Mouse (Mus musculus) hindbrain, embryonic 15.5 days (tissue): ENCODE results near the gene Rasgef1c. TPM values are rescaled to one million over a fixed set of nuclear protein-coding genes. Genes with fewer than 3 reads are reported as not detected.
A peak's percentile ranks its signal among the peaks of the same experiment; 100 is the strongest.

ENCODE experiments used
- ATAC-seq: fragments of 200-750 bp; cut with Nextera tagmentation; 2 replicates; pipeline ENCODE4 v1.8.0; 2017; ENCODE audit warnings: low read depth, moderate number of reproducible peaks, moderate TSS enrichment; ENCODE audit not compliant: low FRiP score
- H3K27ac ChIP-seq: fragments of 300-500 bp; sonication (generic); replicated peaks from 2 replicates; pipeline ENCODE4 v1.5.1; 2015; ENCODE audit warnings: mild to moderate bottlenecking, inconsistent platforms
- H3K27me3 ChIP-seq: fragments of 300-500 bp; sonication (generic); 2 replicates; pipeline ENCODE4 v1.6.1; 2015; ENCODE audit warnings: control low read depth, inconsistent platforms
- H3K36me3 ChIP-seq: fragments of 300-500 bp; sonication (generic); 2 replicates; pipeline ENCODE4 v1.6.1; 2015; ENCODE audit warnings: control low read depth, inconsistent platforms
- H3K4me1 ChIP-seq: fragments of 300-500 bp; sonication (generic); replicated peaks from 2 replicates; pipeline ENCODE4 v1.6.1; 2015; ENCODE audit warnings: control low read depth, inconsistent platforms
- H3K4me2 ChIP-seq: fragments of 300-500 bp; sonication (generic); 2 replicates; pipeline ENCODE4 v1.6.1; 2015; ENCODE audit warnings: moderate library complexity, mild to moderate bottlenecking, inconsistent platforms
- H3K4me3 ChIP-seq: fragments of 300-500 bp; sonication (generic); 2 replicates; pipeline ENCODE4 v1.5.1; 2015; ENCODE audit warnings: mild to moderate bottlenecking, inconsistent platforms
- H3K9ac ChIP-seq: fragments of 300-500 bp; sonication (generic); 2 replicates; pipeline ENCODE4 v1.6.1; 2015; ENCODE audit warnings: inconsistent platforms
- H3K9me3 ChIP-seq: fragments of 300-500 bp; sonication (generic); 2 replicates; pipeline ENCODE4 v1.6.1; 2016; ENCODE audit warnings: control low read depth, inconsistent platforms
- WGBS: fragments of 180-500 bp; shearing (Covaris S2); methylation state at CpG from one replicate; pipeline ENCODE4 v1.1.7; 2015; 5-methylcytosine and 5-hydroxymethylcytosine counted together
- polyA plus RNA-seq: library from polyadenylated mRNA; unstranded; fragments of >200 nt; fragmentation: Nextera tagmentation; extraction: Ambion mirVana; gene quantifications from 2 replicates; pipeline ENCODE4 v1.2.1, GENCODE M21; 2015

Rasgef1c gene
- polyA plus RNA-seq, 1 experiment from 2014 or later: 36.6 TPM

DNA sequence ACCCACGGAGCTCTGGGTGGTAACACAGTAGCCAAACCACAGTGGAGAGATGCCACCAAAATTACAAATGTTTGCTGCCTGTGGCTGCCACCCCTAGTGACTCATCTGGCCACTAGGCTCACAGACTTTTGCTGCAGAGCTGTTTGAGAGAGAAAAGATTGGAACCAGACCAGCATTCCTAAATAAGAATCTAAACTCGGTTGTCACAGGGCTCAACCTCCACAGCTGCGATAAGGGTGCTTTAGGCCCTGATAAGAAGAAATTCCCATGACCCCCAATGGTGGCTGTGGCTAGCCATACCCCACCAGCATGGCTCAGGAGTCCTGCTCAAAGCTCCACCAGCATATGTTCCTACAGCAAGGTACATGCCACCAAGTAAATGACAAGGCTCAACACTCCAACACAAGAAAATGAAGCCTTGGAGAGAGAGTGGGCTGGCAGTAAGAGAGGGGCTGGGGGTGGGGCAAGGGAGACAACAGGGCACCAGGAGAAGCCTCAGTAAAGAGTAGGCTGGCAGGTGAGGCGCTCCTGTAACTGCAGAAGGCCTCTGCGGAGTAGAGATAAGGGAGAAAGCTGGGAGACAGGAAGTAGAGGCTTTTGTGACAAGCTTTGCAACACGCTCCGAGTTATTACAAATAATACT, 79.8 kb downstream of the Rasgef1c start:
- Histone ChIP-seq H3K4me1 (no peaks in the 10 kb centered on the region), H3K9ac (no peak overlapping the region), H3K4me3 (no peak overlapping the region), H3K27ac (no peak overlapping the region), H3K9me3 (no peaks in the 10 kb centered on the region), H3K36me3 (peaks cover 4% of the 10 kb centered on the region; the same call in 1 of the 2 replicates), H3K4me2 (no peak overlapping the region), H3K27me3 (no peaks in the 10 kb centered on the region)
- 86% methylated on average over 7 of the region's 7 CpGs for WGBS
- ATAC-seq: no peak

DNA sequence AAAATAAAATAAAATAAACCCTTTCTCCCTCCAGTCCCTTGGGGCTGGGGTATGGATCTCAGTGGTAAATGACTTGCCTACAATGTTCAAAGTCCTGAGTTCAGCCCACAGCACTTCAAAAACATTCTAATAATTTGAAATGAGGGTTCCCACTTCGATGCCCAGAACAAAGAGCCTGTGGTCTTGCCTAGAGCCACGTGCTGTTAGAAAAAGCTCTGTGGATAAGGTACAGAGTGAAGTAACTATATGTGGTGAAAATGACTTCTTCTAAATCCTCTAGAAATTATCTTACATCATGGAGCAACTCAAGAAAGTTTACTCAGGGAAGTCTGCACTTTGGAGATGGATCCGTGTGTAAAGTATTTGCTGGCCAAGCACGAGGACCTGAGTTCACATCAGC, 80.5 kb downstream of the Rasgef1c start:
- Histone ChIP-seq H3K27ac (no peak overlapping the region), H3K4me1 (no peaks in the 10 kb centered on the region), H3K9me3 (no peaks in the 10 kb centered on the region), H3K9ac (no peak overlapping the region), H3K36me3 (peaks cover 4% of the 10 kb centered on the region; the same call in 1 of the 2 replicates), H3K27me3 (no peaks in the 10 kb centered on the region), H3K4me3 (no peak overlapping the region), H3K4me2 (no peak overlapping the region)
- WGBS: 87% methylated on average over 4 of the region's 4 CpGs
- ATAC-seq: no peak

DNA sequence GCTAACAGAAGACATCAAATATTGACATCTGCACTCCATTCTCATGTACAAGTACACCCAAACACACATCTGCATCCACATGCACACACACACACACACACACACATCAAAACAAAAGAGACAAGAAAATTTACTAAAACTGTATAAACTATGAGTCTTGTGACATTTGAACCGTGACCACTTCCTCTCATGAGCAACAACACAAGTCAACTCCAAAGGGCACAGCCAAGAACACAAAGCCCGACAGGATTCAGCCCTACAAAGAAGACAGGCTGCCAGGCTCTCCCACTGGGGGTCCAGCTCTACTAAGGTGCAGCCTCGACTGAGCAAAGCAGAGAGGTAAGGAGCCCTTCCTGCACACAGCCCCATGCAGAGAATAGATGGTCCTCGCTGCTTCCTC, 81.2 kb downstream of the Rasgef1c start:
- H3K4me1 ChIP-seq: no peaks in the 10 kb centered on the region
- H3K9me3 ChIP-seq: no peaks in the 10 kb centered on the region
- WGBS: 53% methylated on average over 4 of the region's 4 CpGs
- ATAC-seq: no peak
- no peaks in the 10 kb centered on the region for H3K27me3 ChIP-seq
- H3K36me3 ChIP-seq: peaks cover 4% of the 10 kb centered on the region; the same call in 1 of the 2 replicates
- H3K4me2 ChIP-seq: no peak overlapping the region
- no peak overlapping the region for H3K27ac ChIP-seq
- no peak overlapping the region for H3K4me3 ChIP-seq
- H3K9ac ChIP-seq: no peak overlapping the region

DNA sequence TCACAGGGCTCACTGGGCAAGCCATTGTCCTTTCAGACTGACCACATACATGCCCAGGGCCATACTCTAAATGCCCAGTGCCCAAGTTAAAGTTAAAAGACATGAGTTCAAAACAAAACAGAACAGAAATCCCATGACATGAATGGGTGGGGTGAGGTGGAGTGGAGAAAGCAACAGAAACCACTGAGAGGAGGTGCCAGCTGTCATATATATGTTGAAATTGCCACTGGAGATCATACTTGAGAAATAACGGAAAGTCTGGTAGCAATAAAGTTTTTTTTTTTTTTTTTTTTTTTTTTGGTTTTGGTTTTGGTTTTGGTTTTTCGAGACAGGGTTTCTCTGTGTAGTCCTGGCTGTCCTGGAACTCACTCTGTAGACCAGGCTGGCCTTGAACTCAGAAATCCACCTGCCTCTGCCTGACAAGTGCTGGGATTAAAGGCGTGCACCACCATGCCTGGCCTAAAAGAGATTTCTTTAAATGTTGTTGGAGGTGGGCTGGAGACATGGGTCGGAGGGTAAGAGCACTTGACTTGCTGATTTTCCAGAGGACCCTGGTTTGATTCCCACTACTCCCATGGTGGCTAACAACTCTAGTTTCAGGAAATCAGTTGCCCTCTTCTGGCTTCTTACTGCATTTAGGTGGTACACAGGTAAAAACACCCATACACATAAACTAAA, 82.4 kb downstream of the Rasgef1c start:
- no peak overlapping the region for H3K9ac ChIP-seq
- no peak overlapping the region for H3K27ac ChIP-seq
- no peaks in the 10 kb centered on the region for H3K9me3 ChIP-seq
- WGBS: 85% methylated on average over 4 of the region's 4 CpGs
- H3K4me1 ChIP-seq: no peaks in the 10 kb centered on the region
- no peak overlapping the region for H3K4me2 ChIP-seq
- ATAC-seq: no peak
- peaks cover 4% of the 10 kb centered on the region; the same call in 1 of the 2 replicates for H3K36me3 ChIP-seq
- no peaks in the 10 kb centered on the region for H3K27me3 ChIP-seq
- H3K4me3 ChIP-seq: no peak overlapping the region

DNA sequence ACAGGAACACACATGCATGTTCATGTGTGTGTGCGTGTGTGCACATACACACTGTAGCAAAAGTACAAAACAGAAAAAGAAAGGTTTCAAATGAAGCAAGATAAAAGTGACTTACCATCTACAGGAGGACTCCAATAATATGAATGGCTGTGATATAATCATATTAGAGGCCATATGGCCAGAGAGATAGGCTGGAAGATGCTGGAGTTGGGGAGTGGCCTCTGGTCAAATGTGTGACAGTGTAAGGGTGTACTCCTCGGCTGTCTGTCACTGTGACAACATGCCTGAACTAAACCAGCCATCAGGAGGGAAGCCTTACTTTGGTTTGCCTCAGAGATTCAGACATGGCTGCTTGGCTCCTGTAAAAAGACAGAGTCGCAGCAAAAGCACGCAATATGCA, 83.4 kb downstream of the Rasgef1c start:
- no peaks in the 10 kb centered on the region for H3K9me3 ChIP-seq
- no peaks in the 10 kb centered on the region for H3K36me3 ChIP-seq
- H3K4me1 ChIP-seq: no peaks in the 10 kb centered on the region
- H3K4me2 ChIP-seq: no peak overlapping the region
- H3K27me3 ChIP-seq: no peaks in the 10 kb centered on the region
- H3K4me3 ChIP-seq: no peak overlapping the region
- no peak for ATAC-seq
- no peak overlapping the region for H3K27ac ChIP-seq
- no peak overlapping the region for H3K9ac ChIP-seq
- WGBS: 92% methylated on average over 4 of the region's 4 CpGs

DNA sequence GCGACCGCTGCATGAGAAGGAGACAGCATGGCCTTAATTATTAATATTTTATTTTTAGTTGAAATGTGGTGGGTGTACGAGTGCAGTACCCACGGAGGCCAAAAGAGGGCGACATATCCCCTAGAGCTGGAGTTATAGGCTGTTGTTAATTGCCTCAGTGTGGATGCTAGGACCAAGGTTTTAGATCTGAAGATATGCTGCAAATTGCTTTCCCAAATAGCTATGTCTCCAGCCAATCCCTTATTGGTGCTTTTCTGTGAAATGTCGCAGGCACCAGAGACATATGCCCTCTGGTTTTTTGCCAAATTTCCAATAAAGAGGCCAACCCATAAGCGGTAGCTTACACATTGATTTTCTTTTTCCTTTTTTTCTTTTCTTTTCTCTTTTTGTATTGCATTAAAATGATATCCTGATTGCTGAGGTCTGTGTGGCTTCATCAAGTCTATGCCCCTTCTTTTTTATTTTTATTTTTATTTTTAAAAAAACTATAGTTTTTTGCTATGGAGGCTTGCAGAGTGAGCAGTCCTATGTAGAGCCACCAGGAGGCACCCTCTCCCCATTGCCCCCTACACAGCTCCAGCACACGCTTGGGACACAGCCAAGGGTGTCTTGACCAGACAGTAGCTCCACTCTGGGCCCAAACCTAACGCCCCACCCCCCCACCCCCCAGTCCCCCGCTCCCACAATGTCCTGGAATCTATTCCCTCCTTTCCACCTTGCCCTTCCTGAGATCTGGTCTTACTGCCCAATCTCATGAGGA, 84.8 kb downstream of the Rasgef1c start:
- Histone ChIP-seq H3K27ac (no peak overlapping the region), H3K9ac (no peak overlapping the region), H3K4me1 (no peaks in the 10 kb centered on the region), H3K4me2 (no peak overlapping the region), H3K4me3 (no peak overlapping the region), H3K9me3 (no peaks in the 10 kb centered on the region), H3K27me3 (no peaks in the 10 kb centered on the region), H3K36me3 (no peaks in the 10 kb centered on the region)
- ATAC-seq: 0 out of 2 replicates have a peak, but pooled peaks have one; percentile 46
- WGBS: 23% methylated on average over 10 of the region's 10 CpGs

DNA sequence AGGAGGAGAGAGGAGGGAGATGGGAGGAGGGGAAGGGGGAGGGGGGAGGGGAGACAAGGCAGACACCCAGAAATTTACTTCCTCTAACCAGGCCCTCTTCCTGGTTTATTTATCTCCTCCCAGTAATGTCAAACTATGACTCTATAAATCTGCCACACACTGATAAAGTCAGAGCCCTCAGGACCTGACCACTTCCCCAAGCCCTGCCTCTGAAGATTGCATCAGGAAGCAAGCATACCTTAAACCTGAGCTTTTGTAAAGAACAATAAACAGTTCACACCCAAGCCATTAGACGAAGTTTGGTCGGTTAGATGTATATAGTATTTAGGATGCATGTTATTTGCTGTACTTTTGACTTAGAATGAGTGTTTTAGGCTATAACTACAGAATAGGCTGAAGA, 92.9 kb downstream of the Rasgef1c start:
- 88% methylated on average over 2 of the region's 2 CpGs for WGBS
- no peak for ATAC-seq
- Histone ChIP-seq H3K4me3 (no peak overlapping the region), H3K4me2 (no peak overlapping the region), H3K27me3 (no peaks in the 10 kb centered on the region), H3K9ac (no peak overlapping the region), H3K36me3 (no peaks in the 10 kb centered on the region), H3K4me1 (no peaks in the 10 kb centered on the region), H3K9me3 (no peaks in the 10 kb centered on the region), H3K27ac (no peak overlapping the region)

DNA sequence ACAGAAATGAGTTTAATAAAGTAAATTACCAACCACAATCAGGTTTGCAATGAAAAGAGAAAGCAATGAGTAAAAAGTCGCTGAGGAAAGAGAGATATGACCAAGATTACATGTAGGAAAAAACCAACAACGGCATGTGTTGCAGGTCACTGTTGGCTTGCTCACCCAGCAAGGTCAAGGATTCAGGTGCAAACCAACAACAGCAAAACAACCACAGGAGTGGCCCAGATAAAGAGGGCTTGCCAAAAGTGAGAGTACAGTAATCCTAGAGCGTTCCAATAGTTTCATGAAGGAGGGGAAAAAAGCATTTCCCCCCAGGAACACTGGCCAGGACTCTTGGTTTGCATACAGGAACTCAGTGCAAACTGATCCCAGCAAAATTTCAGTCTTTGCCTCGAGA, 94.8 kb downstream of the Rasgef1c start:
- H3K4me3 ChIP-seq: no peak overlapping the region
- ATAC-seq: no peak
- 83% methylated on average over 4 of the region's 4 CpGs for WGBS

DNA sequence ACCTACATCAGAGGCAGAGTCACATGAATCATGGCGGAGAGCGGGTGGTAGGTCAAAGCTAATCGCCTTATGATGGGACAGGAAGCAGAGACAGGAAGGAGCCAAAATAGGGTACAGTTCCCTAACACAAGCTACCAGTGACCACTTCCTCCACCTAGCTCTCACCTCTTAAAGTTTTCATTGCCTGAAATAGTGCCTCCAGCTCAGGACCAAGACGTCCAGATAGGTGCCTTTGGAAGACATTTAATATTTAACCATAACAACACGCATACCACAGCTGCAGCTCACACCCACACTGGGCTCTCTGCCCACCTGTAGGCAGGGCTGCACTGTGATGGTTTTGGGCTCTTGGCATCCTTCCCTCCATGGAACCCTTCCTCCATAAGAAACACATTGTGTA, 95.7 kb downstream of the Rasgef1c start:
- WGBS: 85% methylated on average over 5 of the region's 5 CpGs
- H3K4me1 ChIP-seq: no peaks in the 10 kb centered on the region
- no peaks in the 10 kb centered on the region for H3K9me3 ChIP-seq
- H3K4me2 ChIP-seq: no peak overlapping the region
- no peak overlapping the region for H3K27ac ChIP-seq
- no peak overlapping the region for H3K9ac ChIP-seq
- H3K27me3 ChIP-seq: no peaks in the 10 kb centered on the region
- no peak for ATAC-seq
- no peak overlapping the region for H3K4me3 ChIP-seq
- no peaks in the 10 kb centered on the region for H3K36me3 ChIP-seq

More for the DNA sequence above, 94.8 kb downstream of the Rasgef1c start:
- no peaks in the 10 kb centered on the region for H3K36me3 ChIP-seq
- H3K4me1 ChIP-seq: no peaks in the 10 kb centered on the region
- no peak overlapping the region for H3K9ac ChIP-seq
- H3K27me3 ChIP-seq: no peaks in the 10 kb centered on the region
- no peak overlapping the region for H3K4me2 ChIP-seq
- H3K27ac ChIP-seq: no peak overlapping the region
- H3K9me3 ChIP-seq: no peaks in the 10 kb centered on the region

DNA sequence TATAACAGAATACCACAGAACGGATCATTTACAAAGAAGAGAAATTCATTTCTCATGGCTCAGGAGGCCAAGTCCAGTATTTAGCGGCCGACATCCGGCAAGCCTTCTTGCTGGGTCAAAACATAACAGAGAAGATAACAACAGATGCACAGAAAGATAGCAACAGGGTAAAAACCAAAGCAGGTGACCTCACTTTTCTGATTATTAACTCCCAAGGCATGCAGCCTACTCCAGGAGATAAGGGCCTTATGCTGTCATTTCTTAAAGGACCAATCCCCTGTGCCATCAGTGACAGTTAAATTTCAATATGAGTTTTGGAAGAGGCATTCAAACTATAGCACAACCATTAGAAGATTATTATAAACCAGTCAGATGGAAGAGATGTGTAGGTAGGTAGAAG, 101.2 kb downstream of the Rasgef1c start:
- no peak overlapping the region for H3K4me2 ChIP-seq
- 95% methylated on average over 4 of the region's 4 CpGs for WGBS

DNA sequence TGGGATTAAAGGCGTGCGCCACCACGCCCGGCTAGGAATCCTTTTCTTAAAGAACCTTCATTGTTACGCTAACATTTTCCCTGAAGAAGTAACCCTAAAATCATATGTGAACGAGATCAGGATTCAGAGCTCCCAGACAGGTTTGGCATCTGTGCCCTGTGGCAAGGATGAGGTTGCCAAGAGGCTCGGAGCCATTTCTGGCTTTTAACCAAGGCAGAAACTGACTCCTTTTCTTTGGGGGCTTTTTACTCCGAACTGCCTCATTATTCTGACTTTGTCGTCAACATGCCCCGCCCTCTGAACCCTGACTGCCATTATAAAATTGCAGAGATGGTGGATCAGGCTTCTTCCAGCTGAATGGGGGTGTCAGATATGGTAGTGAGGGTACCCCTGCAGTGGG, 106.1 kb downstream of the Rasgef1c start:
- Histone ChIP-seq H3K9ac (no peak overlapping the region), H3K4me1 (no peaks in the 10 kb centered on the region), H3K9me3 (no peaks in the 10 kb centered on the region), H3K27ac (no peak overlapping the region), H3K4me3 (no peak overlapping the region), H3K4me2 (no peak overlapping the region), H3K36me3 (no peaks in the 10 kb centered on the region), H3K27me3 (no peaks in the 10 kb centered on the region)
- ATAC-seq: no peak
- 65% methylated on average over 10 of the region's 10 CpGs for WGBS

More for the DNA sequence above, 101.2 kb downstream of the Rasgef1c start:
- no peak overlapping the region for H3K27ac ChIP-seq
- H3K27me3 ChIP-seq: no peaks in the 10 kb centered on the region
- H3K9ac ChIP-seq: no peak overlapping the region
- no peaks in the 10 kb centered on the region for H3K4me1 ChIP-seq
- H3K9me3 ChIP-seq: no peaks in the 10 kb centered on the region
- no peak for ATAC-seq
- H3K4me3 ChIP-seq: no peak overlapping the region
- H3K36me3 ChIP-seq: no peaks in the 10 kb centered on the region

DNA sequence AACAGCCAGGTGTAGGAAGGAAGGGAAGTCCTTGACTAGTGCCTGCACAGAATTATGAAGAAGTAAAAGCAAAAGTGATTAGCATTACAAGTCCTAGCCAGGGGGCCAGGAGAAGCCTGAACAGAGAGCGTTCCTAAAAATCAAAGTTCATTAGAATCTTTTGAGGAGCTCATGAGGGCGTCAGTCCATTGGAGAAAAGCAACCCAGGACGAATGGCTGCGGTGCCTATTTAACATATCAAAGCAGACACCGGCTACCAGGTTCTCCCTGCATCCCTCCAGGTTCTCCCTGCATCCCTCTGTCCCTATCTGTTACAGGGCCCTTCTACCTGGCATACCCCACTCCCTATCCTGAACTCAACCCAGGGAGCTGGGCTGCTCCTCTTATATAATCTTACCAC, 106.6 kb downstream of the Rasgef1c start:
- no peak for ATAC-seq
- H3K36me3 ChIP-seq: no peaks in the 10 kb centered on the region
- 18% methylated on average over 5 of the region's 5 CpGs for WGBS
- no peaks in the 10 kb centered on the region for H3K27me3 ChIP-seq
- H3K4me3 ChIP-seq: no peak overlapping the region
- no peak overlapping the region for H3K27ac ChIP-seq
- no peak overlapping the region for H3K4me2 ChIP-seq
- H3K4me1 ChIP-seq: no peaks in the 10 kb centered on the region
- no peak overlapping the region for H3K9ac ChIP-seq
- no peaks in the 10 kb centered on the region for H3K9me3 ChIP-seq
